Mouse (Mus musculus) intestine, embryonic 15.5 days (tissue): ENCODE measurements around the gene Gtf3c1. TPM values are rescaled to one million over a fixed set of nuclear protein-coding genes. Genes with fewer than 3 reads are reported as not detected.

Experiments
- ATAC-seq: fragments of 200-750 bp; cut with Nextera tagmentation; 2 replicates; pipeline ENCODE4 v1.8.0; 2017; ENCODE audit warnings: moderate TSS enrichment, moderate library complexity
- H3K27ac ChIP-seq: fragments of 300-500 bp; sonication (generic); 2 replicates; pipeline ENCODE4 v1.5.1; 2015; ENCODE audit warnings: mild to moderate bottlenecking, inconsistent platforms
- H3K27me3 ChIP-seq: fragments of 300-500 bp; sonication (generic); replicated peaks from 2 replicates; pipeline ENCODE4 v1.6.1; 2015; ENCODE audit warnings: inconsistent platforms
- H3K36me3 ChIP-seq: fragments of 300-500 bp; sonication (generic); 2 replicates; pipeline ENCODE4 v1.6.1; 2015; ENCODE audit warnings: inconsistent platforms
- H3K4me1 ChIP-seq: fragments of 300-500 bp; sonication (generic); replicated peaks from 2 replicates; pipeline ENCODE4 v1.6.1; 2015; ENCODE audit warnings: inconsistent platforms
- H3K4me2 ChIP-seq: fragments of 300-500 bp; sonication (generic); replicated peaks from 2 replicates; pipeline ENCODE4 v1.6.1; 2015; ENCODE audit warnings: mild to moderate bottlenecking, inconsistent platforms
- H3K4me3 ChIP-seq: fragments of 300-500 bp; sonication (generic); replicated peaks from 2 replicates; pipeline ENCODE4 v1.5.1; 2015; ENCODE audit warnings: inconsistent platforms
- H3K9ac ChIP-seq: fragments of 300-500 bp; sonication (generic); 2 replicates; pipeline ENCODE4 v1.6.1; 2015; ENCODE audit warnings: inconsistent platforms
- H3K9me3 ChIP-seq: fragments of 300-500 bp; sonication (generic); 2 replicates; pipeline ENCODE4 v1.6.1; 2016; ENCODE audit warnings: inconsistent platforms
- WGBS: fragments of 180-500 bp; shearing (Covaris S2); methylation state at CpG from one replicate; pipeline ENCODE4 v1.1.7; 2015; 5-methylcytosine and 5-hydroxymethylcytosine counted together
- polyA plus RNA-seq: library from polyadenylated mRNA; unstranded; fragments of >200 nt; fragmentation: Nextera tagmentation; extraction: Ambion mirVana; gene quantifications from 2 replicates; pipeline ENCODE4 v1.2.1, GENCODE M21; 2015

Gene Gtf3c1
- polyA plus RNA-seq, 1 experiment from 2014 or later: 19.3 TPM

DNA sequence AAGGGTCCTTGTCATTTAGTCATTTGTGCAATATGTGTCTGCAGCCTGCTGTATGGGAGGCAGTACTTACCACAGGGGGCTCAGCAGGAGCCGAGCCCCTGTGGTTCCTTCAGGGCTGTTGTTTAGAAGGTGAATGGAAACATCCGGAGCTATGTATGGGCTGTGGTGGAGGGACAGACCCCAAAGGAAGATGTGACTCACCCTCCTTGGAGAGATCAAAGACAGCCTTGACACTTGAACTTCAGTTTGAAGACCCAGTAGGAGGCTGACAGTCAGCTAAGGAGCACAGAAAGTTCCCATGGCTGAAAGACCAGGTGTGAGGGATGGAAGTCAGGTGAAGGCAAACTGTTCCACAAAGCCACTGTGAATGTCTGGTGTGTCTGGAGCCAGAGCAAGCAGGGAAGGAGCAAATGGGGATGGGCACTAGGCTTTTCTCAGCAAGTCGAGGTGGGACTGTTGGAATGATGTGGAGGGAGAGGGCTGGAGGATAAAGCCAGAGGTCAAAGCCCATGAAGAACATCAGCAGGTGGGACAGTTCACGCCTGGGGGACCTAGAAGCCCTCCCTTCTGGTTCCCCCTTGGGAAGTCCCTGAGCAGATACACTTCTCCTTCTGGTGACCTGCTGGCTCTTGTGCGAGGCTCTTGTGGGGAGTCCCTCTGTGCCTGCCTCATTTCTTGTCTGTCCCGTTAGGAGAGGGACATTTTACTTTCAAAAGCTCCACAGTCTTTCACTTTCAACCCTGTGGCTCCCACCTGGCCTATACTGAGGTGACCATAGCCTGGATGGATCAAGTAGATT is 100.0 kb downstream of the Gtf3c1 start:
- no peaks in the 10 kb centered on the region for H3K36me3 ChIP-seq
- 57% methylated on average over 6 of the region's 6 CpGs for WGBS
- no peak overlapping the region for H3K4me2 ChIP-seq
- no peak overlapping the region for H3K9ac ChIP-seq
- H3K4me1 ChIP-seq: no peaks in the 10 kb centered on the region
- no peaks in the 10 kb centered on the region for H3K27me3 ChIP-seq
- H3K4me3 ChIP-seq: no peak overlapping the region
- H3K27ac ChIP-seq: no peak overlapping the region
- H3K9me3 ChIP-seq: no peaks in the 10 kb centered on the region
- no peak for ATAC-seq

DNA sequence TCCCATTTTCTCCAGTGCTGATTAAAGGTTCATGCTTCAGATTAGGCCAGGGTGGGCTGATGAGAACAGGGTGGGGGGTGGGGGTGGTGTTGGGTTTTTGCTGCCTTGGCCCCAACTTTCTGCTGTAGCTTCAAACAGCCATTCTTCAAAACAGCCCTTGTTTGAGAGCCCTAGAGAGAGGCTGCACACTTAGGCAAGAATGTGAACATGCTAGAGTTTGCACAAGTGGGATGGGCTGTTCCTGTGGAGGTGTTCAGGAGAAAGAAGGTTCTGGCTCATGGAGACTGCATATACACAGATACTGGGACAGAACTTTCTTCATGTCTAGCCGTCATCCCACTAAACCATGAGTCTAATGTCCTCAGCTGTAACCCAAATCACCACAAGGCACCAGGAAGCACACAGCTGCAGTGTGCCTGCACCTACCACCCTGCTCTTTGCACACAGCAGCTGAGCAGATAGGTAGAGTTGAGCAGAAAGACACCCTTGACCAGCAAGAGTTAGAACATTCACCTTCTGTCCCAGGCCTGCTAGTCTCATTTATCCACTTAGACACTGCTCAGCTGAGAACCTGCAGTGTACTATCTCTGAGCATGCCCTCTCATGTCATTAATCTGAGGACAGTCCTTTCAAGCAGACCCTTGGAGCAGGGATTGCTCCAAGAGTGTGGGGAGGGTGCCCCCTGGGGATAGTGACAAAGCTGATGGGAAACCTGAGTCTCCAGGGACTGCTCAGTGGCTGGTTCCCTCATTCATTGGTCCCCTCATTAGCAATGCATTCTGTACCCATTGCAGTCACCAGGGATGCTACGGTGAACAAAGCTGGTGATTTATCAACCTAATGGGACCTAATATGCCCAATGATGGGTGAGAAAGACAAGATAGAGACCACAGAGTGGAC is 101.1 kb downstream of the Gtf3c1 start:
- Histone ChIP-seq H3K27ac (no peak overlapping the region), H3K36me3 (no peaks in the 10 kb centered on the region), H3K4me1 (no peaks in the 10 kb centered on the region), H3K9me3 (no peaks in the 10 kb centered on the region), H3K4me3 (no peak overlapping the region), H3K4me2 (no peak overlapping the region), H3K9ac (no peak overlapping the region), H3K27me3 (no peaks in the 10 kb centered on the region)
- ATAC-seq: no peak
- WGBS: 79% methylated on average over 2 of the region's 2 CpGs

DNA sequence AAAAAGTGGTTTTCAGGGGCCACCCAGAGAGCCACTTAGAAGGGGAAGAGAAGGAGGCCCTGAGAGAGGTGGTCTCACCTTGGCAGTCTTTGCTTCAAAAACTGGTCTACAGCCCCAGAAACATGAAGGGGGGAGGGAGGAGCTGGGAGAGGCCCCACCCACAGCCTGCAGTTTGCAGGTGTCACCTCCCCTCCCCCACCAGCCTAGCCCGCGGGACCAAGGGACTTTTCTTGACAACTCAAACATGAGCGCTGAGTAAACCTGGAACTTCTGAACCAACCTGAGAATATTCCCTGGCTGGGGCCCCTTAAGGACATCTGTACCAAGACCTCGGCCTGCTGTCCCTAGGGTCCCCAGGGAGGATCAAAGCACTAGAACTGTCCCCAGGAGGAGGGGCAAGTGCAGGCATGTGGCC is 101.8 kb downstream of the Gtf3c1 start:
- no peaks in the 10 kb centered on the region for H3K36me3 ChIP-seq
- no peak overlapping the region for H3K4me2 ChIP-seq
- no peaks in the 10 kb centered on the region for H3K9me3 ChIP-seq
- H3K9ac ChIP-seq: no peak overlapping the region
- no peak overlapping the region for H3K27ac ChIP-seq
- no peak for ATAC-seq
- no peaks in the 10 kb centered on the region for H3K27me3 ChIP-seq
- no peak overlapping the region for H3K4me3 ChIP-seq
- 24% methylated on average over 4 of the region's 4 CpGs for WGBS
- H3K4me1 ChIP-seq: no peaks in the 10 kb centered on the region

DNA sequence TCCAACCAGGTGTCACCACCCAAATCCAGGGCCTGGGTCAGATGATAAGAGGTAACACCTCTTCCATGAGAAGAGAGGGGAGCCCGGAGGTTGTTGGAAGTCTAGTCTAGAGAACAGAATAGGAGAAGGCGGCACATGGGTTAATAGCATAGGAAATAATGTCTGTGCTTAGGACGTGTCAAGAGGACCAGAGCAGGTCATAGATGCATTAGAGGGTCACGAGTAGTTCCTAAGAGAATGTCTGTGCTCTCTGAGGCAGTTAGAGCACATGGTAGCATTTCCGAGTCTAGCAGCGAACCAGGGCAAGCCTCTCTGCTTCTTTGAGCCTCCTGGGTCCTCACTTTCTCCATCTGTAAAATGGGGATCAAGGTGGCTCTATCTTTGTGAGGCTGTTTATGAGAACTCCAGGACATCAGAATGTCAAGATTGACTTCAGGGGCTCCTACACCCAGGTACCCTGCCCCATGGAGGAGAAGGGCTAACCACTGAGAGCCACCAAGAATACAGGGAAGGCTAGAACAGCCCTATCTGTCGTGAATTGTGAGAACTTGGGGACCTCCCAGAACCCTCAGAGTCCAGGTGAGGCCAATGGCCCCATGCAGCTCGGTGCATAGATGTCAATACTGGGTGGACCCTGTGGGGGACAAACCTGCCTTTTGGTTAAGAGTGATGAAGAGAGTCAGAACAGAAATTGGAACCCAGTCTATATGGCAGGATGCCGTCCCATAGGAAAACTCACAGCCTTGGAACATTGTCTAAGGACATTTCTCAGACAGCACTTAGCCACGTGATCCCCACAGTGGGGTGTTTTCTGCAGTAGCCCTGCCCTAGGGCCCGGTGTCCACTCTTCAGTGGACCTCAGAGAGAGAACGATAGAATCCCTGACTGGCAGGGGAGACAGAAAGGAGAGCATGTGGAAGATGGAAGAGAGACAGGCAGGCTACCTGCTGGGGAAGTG is 102.9 kb downstream of the Gtf3c1 start:
- H3K27ac ChIP-seq: no peak overlapping the region
- ATAC-seq: no peak
- H3K9ac ChIP-seq: no peak overlapping the region
- WGBS: 78% methylated on average over 12 of the region's 12 CpGs
- H3K4me3 ChIP-seq: no peak overlapping the region
- no peak overlapping the region for H3K4me2 ChIP-seq
- no peaks in the 10 kb centered on the region for H3K27me3 ChIP-seq
- no peaks in the 10 kb centered on the region for H3K4me1 ChIP-seq
- H3K36me3 ChIP-seq: no peaks in the 10 kb centered on the region
- no peaks in the 10 kb centered on the region for H3K9me3 ChIP-seq

DNA sequence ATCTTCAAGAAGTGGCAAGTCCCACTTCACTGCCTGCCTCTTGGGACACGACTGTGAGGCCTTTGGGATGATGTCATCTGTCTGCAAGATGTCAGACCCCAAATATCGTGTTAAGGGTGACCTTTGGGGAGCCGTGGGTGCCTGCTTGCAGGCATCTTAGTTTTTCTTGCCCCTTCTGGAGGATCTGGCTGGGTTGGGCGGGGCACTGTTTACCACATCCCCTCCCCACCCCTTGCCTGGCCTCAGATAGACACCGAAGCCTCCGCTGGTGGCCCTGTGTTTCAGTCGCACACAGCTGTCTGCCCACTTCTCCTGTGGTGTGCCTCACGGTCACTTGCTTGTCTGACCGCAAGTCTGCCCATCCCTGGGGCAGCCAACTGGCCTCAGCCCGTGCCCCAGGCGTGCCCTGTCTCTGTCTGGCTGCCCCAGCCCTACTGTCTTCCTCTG is 104.4 kb downstream of the Gtf3c1 start, which contains the start of gene Il21r:
TSS of gene Il21r (plus strand) at position 245 of the 447 bp plus-strand sequence.
- WGBS: 60% methylated on average over 11 of the region's 11 CpGs
- H3K4me3 ChIP-seq: no peak within 1 kb of the TSS
- ATAC-seq: no peak
- no peaks in the 10 kb centered on the region for H3K27me3 ChIP-seq
- H3K9ac ChIP-seq: no peak within 1 kb of the TSS
- no peak within 1 kb of the TSS for H3K4me2 ChIP-seq
- no peak within 1 kb of the TSS for H3K27ac ChIP-seq
- no peaks in the 10 kb centered on the region for H3K9me3 ChIP-seq
- H3K4me1 ChIP-seq: no peaks in the 10 kb centered on the region
- H3K36me3 ChIP-seq: no peaks in the 10 kb centered on the region

DNA sequence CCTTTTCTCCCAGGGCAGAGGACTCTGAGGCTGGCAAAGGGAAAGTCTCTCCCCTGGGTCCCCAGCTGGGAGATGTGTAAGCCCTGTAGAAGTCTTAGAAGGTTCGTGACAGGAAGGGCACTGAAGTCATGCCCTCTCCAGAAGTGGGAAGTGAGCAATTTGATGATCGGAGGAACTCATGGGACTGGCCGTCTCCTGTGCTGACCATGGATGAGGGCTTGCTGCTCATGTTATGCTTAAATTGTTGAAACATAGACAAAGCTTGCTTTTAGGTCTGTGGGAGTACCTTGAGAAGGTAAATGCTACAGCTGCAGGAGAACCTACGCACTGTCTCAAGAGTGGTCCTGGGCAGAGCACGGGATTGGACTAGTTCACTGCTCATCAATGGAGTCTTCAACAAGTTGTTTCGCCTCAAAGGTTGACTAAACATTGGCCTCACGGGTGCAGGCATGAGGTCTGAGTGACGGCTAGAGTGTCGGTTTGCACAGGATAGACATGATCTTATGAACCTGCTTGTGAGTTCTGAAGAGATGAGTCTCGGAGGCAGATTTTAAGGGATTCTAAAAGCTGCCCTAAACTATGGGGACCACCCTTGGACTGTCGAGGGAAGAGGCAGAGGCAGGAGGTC is 105.6 kb downstream of the Gtf3c1 start:
- Histone ChIP-seq H3K27ac (no peak overlapping the region), H3K4me1 (no peaks in the 10 kb centered on the region), H3K9me3 (no peaks in the 10 kb centered on the region), H3K4me2 (no peak overlapping the region), H3K27me3 (no peaks in the 10 kb centered on the region), H3K9ac (no peak overlapping the region), H3K4me3 (no peak overlapping the region), H3K36me3 (no peaks in the 10 kb centered on the region)
- ATAC-seq: no peak
- whole genome bisulfite sequencing: 73% methylated on average over 11 of the region's 11 CpGs

DNA sequence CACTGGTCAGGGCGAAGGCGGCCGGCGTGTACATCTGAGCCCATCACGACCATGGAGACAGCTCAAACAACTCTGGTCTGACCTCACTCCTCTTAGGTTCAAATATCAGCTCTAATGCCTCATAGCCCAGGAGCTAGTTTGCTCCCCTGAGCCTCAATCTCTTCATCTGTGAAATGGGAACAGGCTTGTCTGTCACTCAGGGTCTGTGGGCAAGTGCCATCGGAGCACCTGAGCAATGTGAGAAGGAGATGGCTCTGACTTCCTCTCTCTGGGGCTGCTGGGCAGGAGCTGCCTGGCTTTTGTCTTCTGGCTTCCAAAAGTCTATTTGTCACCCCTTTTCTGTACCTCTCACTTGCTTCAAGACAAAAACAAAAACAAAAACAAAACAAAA is 106.3 kb downstream of the Gtf3c1 start:
- no peaks in the 10 kb centered on the region for H3K36me3 ChIP-seq
- H3K9ac ChIP-seq: no peak overlapping the region
- H3K4me1 ChIP-seq: no peaks in the 10 kb centered on the region
- no peak for ATAC-seq
- no peak overlapping the region for H3K4me3 ChIP-seq
- H3K9me3 ChIP-seq: no peaks in the 10 kb centered on the region
- WGBS: 84% methylated on average over 6 of the region's 6 CpGs
- H3K27ac ChIP-seq: no peak overlapping the region
- no peak overlapping the region for H3K4me2 ChIP-seq
- H3K27me3 ChIP-seq: no peaks in the 10 kb centered on the region

DNA sequence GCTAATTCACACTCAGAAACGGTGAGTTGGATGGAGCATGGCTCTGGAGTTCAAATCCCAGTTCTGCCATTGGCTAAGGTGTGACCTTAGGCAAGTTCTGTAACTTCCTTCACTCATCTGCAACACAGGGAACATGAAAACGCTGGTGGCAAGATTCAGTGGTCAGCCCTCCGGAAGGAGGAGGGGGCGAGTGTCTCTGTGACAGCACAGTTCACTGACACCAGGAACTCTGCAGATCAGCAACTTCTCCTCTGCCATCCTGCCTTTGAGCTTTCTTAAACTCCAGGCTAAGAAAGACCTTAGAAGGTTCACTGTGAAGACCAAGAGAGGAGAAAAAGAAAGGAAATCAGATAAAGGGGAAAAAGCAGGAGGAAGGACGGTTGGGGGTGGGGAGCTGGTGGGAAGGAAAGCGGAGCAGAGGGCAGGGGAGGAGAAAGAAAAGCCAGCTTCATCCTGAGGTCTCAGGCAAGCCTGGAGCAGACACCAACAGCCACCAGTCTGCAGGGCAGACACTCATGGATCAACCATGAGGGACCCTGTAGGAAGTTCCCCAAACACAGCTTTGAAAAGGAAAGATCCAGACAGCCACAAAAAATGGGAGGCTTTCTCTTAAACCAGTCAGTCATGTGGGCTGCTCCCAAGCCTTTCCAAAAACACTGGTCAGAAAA is 106.8 kb downstream of the Gtf3c1 start:
- H3K27me3 ChIP-seq: no peaks in the 10 kb centered on the region
- H3K4me3 ChIP-seq: no peak overlapping the region
- no peaks in the 10 kb centered on the region for H3K4me1 ChIP-seq
- no peaks in the 10 kb centered on the region for H3K36me3 ChIP-seq
- no peak for ATAC-seq
- H3K27ac ChIP-seq: no peak overlapping the region
- H3K4me2 ChIP-seq: no peak overlapping the region
- H3K9ac ChIP-seq: no peak overlapping the region
- H3K9me3 ChIP-seq: no peaks in the 10 kb centered on the region
- WGBS: 41% methylated on average over 6 of the region's 6 CpGs

DNA sequence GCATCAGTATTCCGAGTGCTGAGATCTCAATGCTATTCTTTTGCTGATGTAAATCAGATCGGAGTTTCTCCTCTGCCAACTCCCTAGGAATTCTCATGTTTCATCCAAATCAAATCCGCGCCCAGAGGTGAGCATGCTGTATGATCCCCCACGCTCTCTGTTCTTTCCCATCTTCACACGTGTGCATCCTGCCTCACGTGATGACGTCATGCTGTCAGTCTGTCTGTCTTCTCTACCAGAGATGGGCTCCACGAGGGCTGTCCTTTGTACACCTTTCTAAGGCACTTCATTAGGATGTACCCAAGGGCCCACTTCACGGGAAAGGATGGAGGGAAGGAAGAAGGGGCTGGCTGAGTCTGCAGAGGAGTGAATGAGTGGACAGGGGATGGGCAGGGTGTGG is 107.4 kb downstream of the Gtf3c1 start:
- Histone ChIP-seq H3K27ac (no peak overlapping the region), H3K4me2 (no peak overlapping the region), H3K36me3 (no peaks in the 10 kb centered on the region), H3K4me1 (no peaks in the 10 kb centered on the region), H3K4me3 (no peak overlapping the region), H3K27me3 (no peaks in the 10 kb centered on the region), H3K9ac (no peak overlapping the region), H3K9me3 (no peaks in the 10 kb centered on the region)
- 75% methylated on average over 10 of the region's 10 CpGs for WGBS
- ATAC-seq: no peak

DNA sequence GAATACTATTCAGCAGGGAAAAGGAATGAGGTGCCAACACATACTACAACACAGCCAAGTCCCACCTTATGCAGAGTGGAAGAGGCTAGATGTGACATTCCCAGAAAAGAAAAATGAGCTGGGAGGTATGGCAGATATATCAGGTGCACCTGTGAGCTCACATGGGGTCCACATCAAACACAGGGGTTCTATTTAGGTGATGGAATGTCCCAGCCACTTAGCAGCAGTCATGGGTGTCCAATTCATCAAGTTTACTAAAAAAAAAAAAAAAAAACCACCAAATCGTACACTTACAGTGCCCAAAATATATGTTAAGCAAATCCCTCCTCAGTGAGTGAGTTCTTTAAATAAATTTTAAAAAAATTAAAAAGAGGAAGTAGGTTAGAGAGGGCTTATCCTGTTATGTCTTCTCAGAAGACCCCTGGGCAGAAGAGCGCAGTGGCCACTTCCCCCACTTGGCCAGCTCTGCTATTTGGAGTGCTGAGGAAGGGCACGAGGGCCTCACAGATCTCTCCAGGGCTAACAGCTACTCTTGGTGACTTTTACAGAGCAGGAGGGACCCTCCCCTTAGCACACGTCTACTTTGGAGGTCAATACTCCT is 108.1 kb downstream of the Gtf3c1 start:
- 51% methylated on average over 4 of the region's 4 CpGs for WGBS

More for the DNA sequence above, 108.1 kb downstream of the Gtf3c1 start:
- ATAC-seq: no peak
- Histone ChIP-seq H3K36me3 (no peaks in the 10 kb centered on the region), H3K4me1 (no peaks in the 10 kb centered on the region), H3K27ac (no peak overlapping the region), H3K9me3 (no peaks in the 10 kb centered on the region), H3K9ac (no peak overlapping the region), H3K27me3 (no peaks in the 10 kb centered on the region), H3K4me3 (no peak overlapping the region), H3K4me2 (no peak overlapping the region)
